Mouse (Mus musculus): ENCODE data around the gene Poldip2. TPM values are rescaled to one million over a fixed set of nuclear protein-coding genes. Genes with fewer than 3 reads are reported as not detected.

Gene Poldip2
- total and polyA plus RNA-seq, 3 experiments = 102 to 144 (median 103) TPM

DNA sequence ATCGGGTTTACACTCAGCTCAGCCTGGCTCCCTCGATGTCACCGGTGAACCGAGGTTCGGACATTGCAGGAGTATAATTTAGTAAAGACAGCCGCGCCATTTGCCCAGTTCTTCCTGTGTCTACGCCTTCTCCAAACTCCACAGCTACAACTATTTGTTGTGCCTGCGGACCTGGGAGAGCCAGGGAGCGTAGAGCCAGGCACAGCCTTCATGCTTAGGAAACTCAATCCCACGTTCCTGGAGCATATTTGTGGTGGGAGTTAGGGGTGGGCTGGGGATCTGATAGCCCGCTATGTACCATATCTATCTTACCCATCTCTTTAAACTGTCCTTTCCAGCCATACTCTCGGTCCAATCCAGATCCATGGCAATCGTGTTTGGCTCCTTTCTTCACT is 24.7 kb downstream of the Poldip2 start:
- Histone ChIP-seq H3K4me2 (ENCODE audit: insufficient read depth, low read depth, poor library complexity, severe bottlenecking) (peak overlapping the region; percentile 95), H3K9ac (ENCODE audit: insufficient read depth, low read depth) (peak overlapping the region; percentile 77), H3K27me3 (replicated peaks) (no peaks in the 10 kb centered on the region), H3K9me3 (replicated peaks; ENCODE audit: low read length) (no peaks in the 10 kb centered on the region), H3K4me3 (replicated peaks in 1 of 3; ENCODE audit: low read depth in 2 of 3, low read length in 2 of 3, poor library complexity in 1 of 3) (peak overlapping the region; percentile 70 to 86 (median 86)), H3K4me1 (ENCODE audit: control insufficient read depth in 1 of 2, insufficient read depth in 2 of 2) (peaks cover 14 to 42% of the 10 kb centered on the region in 2 experiments), H3K27ac (ENCODE audit: insufficient read depth, low read depth) (peak overlapping the region; percentile 15), H3K79me2 (replicated peaks; ENCODE audit: control insufficient read depth, extremely low read depth, insufficient read depth, poor library complexity, severe bottlenecking) (peaks cover 64% of the 10 kb centered on the region), H3K36me3 (replicated peaks in 1 of 2; ENCODE audit: control insufficient read depth in 1 of 2, insufficient read depth in 1 of 2, low read length in 1 of 2) (peaks cover 29 to 53% of the 10 kb centered on the region in 2 experiments)
- dilution Hi-C loops (cut with MboI; ENCODE audit: extremely low pct_ligation_motif_present, extremely low pct_unique_long_range_greater_than_20kb, low sequenced_read_pairs) (no loop called here), in situ Hi-C loops (cut with MboI; ENCODE audit: low pct_ligation_motif_present, low pct_unique_long_range_greater_than_20kb, low sequenced_read_pairs) (no loop called here)
- no peak for DNase-seq (ENCODE audit: extremely low read depth)
- TF ChIP-seq IRF4 (IDR thresholded peaks at IDR 0.05; ENCODE audit: low read depth, low read length) (no peak), MEF2A (IDR thresholded peaks at IDR 0.05; ENCODE audit: borderline replicate concordance, low read depth, low read length) (no peak), POLR2AphosphoS2 (IDR thresholded peaks at IDR 0.05; ENCODE audit: low read depth, low read length) (no peak), TBP (conservative IDR thresholded peaks at IDR 0.05; ENCODE audit: low read depth, low read length) (no peak), ZMIZ1 (IDR thresholded peaks at IDR 0.05; ENCODE audit: low read depth, low read length) (no peak), TCF12 (IDR thresholded peaks at IDR 0.05; ENCODE audit: low read depth, low read length) (no peak), ELF1 (IDR thresholded peaks at IDR 0.05; ENCODE audit: low read depth, low read length) (no peak), NELFE (IDR thresholded peaks at IDR 0.05; ENCODE audit: low read depth, low read length) (no peak), NRF1 (IDR thresholded peaks at IDR 0.05; ENCODE audit: low read depth, low read length) (no peak), ETS1 (conservative IDR thresholded peaks at IDR 0.05; ENCODE audit: low read depth, low read length) (no peak), SMC3 (IDR thresholded peaks at IDR 0.05; ENCODE audit: low read depth, low read length) (no peak), MYC (IDR thresholded peaks at IDR 0.05; ENCODE audit: low read depth, low read length) (no peak), GABPA (IDR thresholded peaks at IDR 0.05; ENCODE audit: insufficient replicate concordance, low read depth, low read length) (no peak)

DNA sequence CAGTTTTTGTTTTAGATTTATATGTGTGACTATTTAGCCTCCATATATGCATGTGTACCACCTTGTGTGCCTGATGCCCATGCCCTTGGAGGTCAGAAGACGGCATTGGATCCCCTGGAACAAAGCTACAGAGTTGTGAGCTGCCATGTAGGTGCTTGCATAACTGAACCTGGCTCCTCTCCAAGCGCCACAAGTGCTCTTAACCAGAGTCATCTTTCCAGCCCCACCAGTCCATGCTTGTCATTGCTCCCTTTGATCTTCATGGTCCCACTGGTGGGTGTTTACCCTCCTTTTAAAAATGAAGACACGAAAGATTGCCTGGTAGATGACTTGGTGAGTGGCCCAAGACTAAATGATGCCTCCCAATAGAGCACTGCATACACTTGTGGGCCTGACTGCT is 28.4 kb downstream of the Poldip2 start:
- DNase-seq (ENCODE audit: extremely low read depth) = no peak
- Histone ChIP-seq H3K79me2 (replicated peaks; ENCODE audit: control insufficient read depth, extremely low read depth, insufficient read depth, poor library complexity, severe bottlenecking) (peaks cover 58% of the 10 kb centered on the region), H3K27ac (ENCODE audit: insufficient read depth, low read depth) (no peak overlapping the region), H3K4me2 (ENCODE audit: insufficient read depth, low read depth, poor library complexity, severe bottlenecking) (no peak overlapping the region), H3K27me3 (replicated peaks) (no peaks in the 10 kb centered on the region), H3K4me3 (replicated peaks in 1 of 3; ENCODE audit: low read depth in 2 of 3, low read length in 2 of 3, poor library complexity in 1 of 3) (no peak overlapping the region), H3K4me1 (ENCODE audit: control insufficient read depth in 1 of 2, insufficient read depth in 2 of 2) (peaks cover 9 to 39% of the 10 kb centered on the region in 2 experiments; a peak in 3 of 4 replicates), H3K9me3 (replicated peaks; ENCODE audit: low read length) (no peaks in the 10 kb centered on the region), H3K36me3 (replicated peaks in 1 of 2; ENCODE audit: control insufficient read depth in 1 of 2, insufficient read depth in 1 of 2, low read length in 1 of 2) (peaks cover 51 to 63% of the 10 kb centered on the region in 2 experiments), H3K9ac (ENCODE audit: insufficient read depth, low read depth) (no peak overlapping the region)
- dilution Hi-C loops (cut with MboI; ENCODE audit: extremely low pct_ligation_motif_present, extremely low pct_unique_long_range_greater_than_20kb, low sequenced_read_pairs) = no loop called here
- TF ChIP-seq PAX5 (IDR thresholded peaks at IDR 0.05; ENCODE audit: low read length) (no peak), CHD2 (IDR thresholded peaks at IDR 0.05; ENCODE audit: low read length) (peak; percentile 47; the same call in 1 of the 2 replicates), MXI1 (IDR thresholded peaks at IDR 0.05; ENCODE audit: low read depth, low read length) (no peak), ZKSCAN1 (IDR thresholded peaks at IDR 0.05; ENCODE audit: borderline replicate concordance, low read depth, low read length) (no peak), MAFK (IDR thresholded peaks at IDR 0.05; ENCODE audit: insufficient replicate concordance, low read length) (no peak), JUN (IDR thresholded peaks at IDR 0.05; ENCODE audit: insufficient read depth, low read depth, low read length) (no peak), ETS1 (conservative IDR thresholded peaks at IDR 0.05; ENCODE audit: low read depth, low read length) (no peak), MAZ (IDR thresholded peaks at IDR 0.05; ENCODE audit: low read depth, low read length) (no peak)
- in situ Hi-C loops (cut with MboI; ENCODE audit: low pct_ligation_motif_present, low pct_unique_long_range_greater_than_20kb, low sequenced_read_pairs) = no loop called here
